Mouse (Mus musculus): ENCODE results near the gene Large1.

DNA sequence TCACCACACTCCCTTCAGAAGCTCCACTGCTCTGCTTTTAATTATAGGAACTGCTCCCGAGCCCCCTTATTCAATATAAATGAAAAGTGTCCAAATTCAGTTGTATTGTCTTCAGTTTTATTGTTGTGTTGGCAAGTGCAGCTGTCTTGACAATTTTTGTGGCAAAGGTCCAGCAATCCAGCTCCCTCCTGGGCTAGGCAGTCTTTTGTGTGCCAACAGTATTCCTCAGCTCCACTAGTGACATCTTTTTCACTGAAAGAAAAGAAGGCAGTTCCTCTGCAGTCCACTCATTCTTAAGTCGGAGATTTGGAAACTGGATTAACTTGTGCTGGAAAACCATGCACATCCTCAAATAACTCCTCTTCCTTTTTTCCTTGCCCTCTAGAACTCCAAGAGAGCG is 25.3 kb downstream of the Large1 start:
- no peak for TF ChIP-seq CTCF (IDR thresholded peaks at IDR 0.05; ENCODE audit: low read depth, low read length)
- no peak for TF ChIP-seq POLR2A (IDR thresholded peaks at IDR 0.05; ENCODE audit: extremely low read depth, insufficient read depth, low read length)
